In genomic region chr6:101374186-101374585, GRCm38 (mm10) we compare ENCODE assay signal across 10 mouse cellular contexts. TPM values are rescaled to one million over a fixed set of nuclear protein-coding genes. Genes with fewer than 3 reads are reported as not detected.
DNase-seq lines count a peak whose midpoint lies in the region; ATAC-seq and TF ChIP-seq lines count a peak whose summit lies in the region.
"Had no signal": no experiment of that assay in that cellular context is flagged by ENCODE, and none has a peak within 500 bp of the region (broad histone marks: within the 10 kb centered on the region; RNA-seq: fewer than 3 reads in every experiment).

No protein-coding gene starts in this region.

- H3K9ac ChIP-seq in midbrain, postnatal 0 days (replicated peaks; ENCODE audit: low read length, poor library complexity, severe bottlenecking): no peak overlapping the region
- no peak overlapping the region for H3K9ac ChIP-seq in stomach, embryonic 15.5 days

- intact Hi-C loops in gastrocnemius, adult 2 months (cut with DNase I): no loop called here

- peaks cover 57% of the 10 kb centered on the region for H3K4me1 ChIP-seq in midbrain, embryonic 10.5 days
- H3K4me1 ChIP-seq in midbrain, postnatal 0 days (ENCODE audit: insufficient read depth, low read length): peaks cover 4% of the 10 kb centered on the region; the same call in 1 of the 2 replicates
- H3K4me1 ChIP-seq in stomach, embryonic 15.5 days: peaks cover 23% of the 10 kb centered on the region

- H3K4me2 ChIP-seq in midbrain, postnatal 0 days (ENCODE audit: low read depth, low read length, poor library complexity, severe bottlenecking): no peak overlapping the region
- peak overlapping the region; percentile 57 for H3K4me2 ChIP-seq in stomach, embryonic 15.5 days

- H3K36me3 ChIP-seq in midbrain, embryonic 10.5 days: no peaks in the 10 kb centered on the region
- no peaks in the 10 kb centered on the region for H3K36me3 ChIP-seq in midbrain, postnatal 0 days (ENCODE audit: insufficient read depth, low read length)
- no peaks in the 10 kb centered on the region for H3K36me3 ChIP-seq in stomach, embryonic 15.5 days

- peaks cover 66% of the 10 kb centered on the region for H3K27me3 ChIP-seq in midbrain, embryonic 10.5 days (ENCODE audit: low read depth, poor library complexity, severe bottlenecking)
- peaks cover 24% of the 10 kb centered on the region for H3K27me3 ChIP-seq in midbrain, postnatal 0 days (ENCODE audit: insufficient read depth, low read length)
- no peaks in the 10 kb centered on the region for H3K27me3 ChIP-seq in stomach, embryonic 15.5 days (replicated peaks)

- H3K4me3 ChIP-seq in gastrocnemius, adult 2 months: peak overlapping the region; percentile 87
- H3K4me3 ChIP-seq in midbrain, embryonic 10.5 days: peak overlapping the region; percentile 70; the same call in 1 of the 2 replicates
- H3K4me3 ChIP-seq in midbrain, postnatal 0 days (ENCODE audit: low read depth, low read length): no peak overlapping the region
- peak overlapping the region; percentile 38; the same call in 1 of the 2 replicates for H3K4me3 ChIP-seq in stomach, embryonic 15.5 days (replicated peaks)
- H3K4me3 ChIP-seq: erythroblast, embryonic 14.5 days had no signal

- no peak for DNase-seq in gastrocnemius, adult 2 months
- no peak for DNase-seq in gastrocnemius, postnatal 4 days (ENCODE audit: low spot score in 2 of 2)
- no peak for DNase-seq in midbrain, embryonic 10.5 days (ENCODE audit: low spot score)
- DNase-seq in midbrain, postnatal 0 days (ENCODE audit: low spot score): no peak
- peak; percentile 35 for DNase-seq in kidney, postnatal 14 days
- DNase-seq in cerebellum, postnatal 4 days (ENCODE audit: low spot score in 2 of 2): no peak
- no peak for DNase-seq in urinary bladder, postnatal 4 days (ENCODE audit: low spot score in 2 of 2)
- DNase-seq: right cerebral cortex, postnatal 14 days had no signal

- no peak for ATAC-seq in midbrain, postnatal 0 days (ENCODE audit: low FRiP score)
- ATAC-seq in stomach, embryonic 15.5 days (ENCODE audit: insufficient read depth, low FRiP score, low read depth): no peak

- 76% methylated on average over 1 of the region's 1 CpGs for WGBS in midbrain, embryonic 10.5 days
- 76% methylated on average over 1 of the region's 1 CpGs for WGBS in midbrain, postnatal 0 days
- 4% methylated on average over 1 of the region's 1 CpGs for WGBS in stomach, embryonic 15.5 days

- TF ChIP-seq CTCF in gastrocnemius, adult 2 months (IDR thresholded peaks at IDR 0.05): no peak
- no peak; the same call in 1 of the 2 replicates for TF ChIP-seq CTCF in midbrain, postnatal 0 days (IDR thresholded peaks at IDR 0.05)

- H3K9me3 ChIP-seq in midbrain, embryonic 10.5 days (replicated peaks): no peaks in the 10 kb centered on the region
- no peaks in the 10 kb centered on the region for H3K9me3 ChIP-seq in midbrain, postnatal 0 days (ENCODE audit: low read length)
- no peaks in the 10 kb centered on the region for H3K9me3 ChIP-seq in stomach, embryonic 15.5 days

- H3K27ac ChIP-seq in gastrocnemius, adult 2 months: peak overlapping the region; percentile 87
- H3K27ac ChIP-seq in midbrain, embryonic 10.5 days (replicated peaks): 0 out of 2 replicates have a peak overlapping the region, but pooled peaks have one; percentile 50
- H3K27ac ChIP-seq in midbrain, postnatal 0 days (ENCODE audit: low read depth, low read length): no peak overlapping the region
- peak overlapping the region; percentile 91 for H3K27ac ChIP-seq in stomach, embryonic 15.5 days

RNA-seq across cellular contexts. Expression of gene Pdzrn3, which starts 3.5 kb away (rescaled TPM):
- 100 to 1,000 TPM in 1 of 2 experiments, 10 to 100 TPM in 1; 96.6 to 104 TPM for total RNA-seq in gastrocnemius, adult 2 months (2021)
- 10 to 100 TPM; 45.4 to 48.8 TPM for total RNA-seq in gastrocnemius, postnatal 4 days (2021)
- 5.4 and 6.1 TPM in 2 replicates for polyA plus RNA-seq in midbrain, embryonic 10.5 days (2016; fragmentation: Nextera tagmentation; extraction: Ambion mirVana)
- total RNA-seq in midbrain, postnatal 0 days (2014; rRNA removed): 26.0 and 27.2 TPM in 2 replicates
- polyA plus RNA-seq in midbrain, postnatal 0 days (2015; fragmentation: Nextera tagmentation; extraction: Ambion mirVana): 10.7 and 10.8 TPM in 2 replicates
- polyA plus RNA-seq in stomach, embryonic 15.5 days (2015; fragmentation: Nextera tagmentation; extraction: Ambion mirVana): 12.5 and 12.6 TPM in 2 replicates
- polyA plus RNA-seq: erythroblast, embryonic 14.5 days had no signal
